Mouse (Mus musculus): ENCODE measurements around the gene Dgkq.

Gene Dgkq

GRCm38 (mm10) chr5:108599923-108600322 lies 69.5 kb downstream of the Dgkq start:
- no peak for DNase-seq (ENCODE audit: extremely low spot score)

Measured in embryo, embryonic 9.5 days (tissue).